Mouse (Mus musculus) limb, embryonic 13.5 days (tissue): ENCODE results near the gene Palld. TPM values are rescaled to one million over a fixed set of nuclear protein-coding genes. Genes with fewer than 3 reads are reported as not detected.
A peak's percentile ranks its signal among the peaks of the same experiment; 100 is the strongest.

Experiments
- ATAC-seq: fragments of 200-750 bp; cut with Nextera tagmentation; 2 replicates; pipeline ENCODE4 v1.8.0; 2017; ENCODE audit warnings: low read depth, moderate number of reproducible peaks, moderate TSS enrichment; ENCODE audit not compliant: low FRiP score
- H3K27ac ChIP-seq: fragments of 300-500 bp; sonication (generic); 2 replicates; pipeline ENCODE4 v1.5.1; 2015; ENCODE audit warnings: inconsistent platforms, mild to moderate bottlenecking, moderate library complexity
- H3K27me3 ChIP-seq: fragments of 300-500 bp; sonication (generic); 2 replicates; pipeline ENCODE4 v1.6.1; 2015; ENCODE audit warnings: mild to moderate bottlenecking, inconsistent platforms
- H3K36me3 ChIP-seq: fragments of 300-500 bp; sonication (generic); 2 replicates; pipeline ENCODE4 v1.6.1; 2015; ENCODE audit warnings: inconsistent platforms, mild to moderate bottlenecking, moderate library complexity
- H3K4me1 ChIP-seq: fragments of 300-500 bp; sonication (generic); 2 replicates; pipeline ENCODE4 v1.6.1; 2015; ENCODE audit warnings: inconsistent platforms
- H3K4me2 ChIP-seq: fragments of 300-500 bp; sonication (generic); replicated peaks from 2 replicates; pipeline ENCODE4 v1.6.1; 2015; ENCODE audit warnings: inconsistent platforms, mild to moderate bottlenecking, moderate library complexity
- H3K4me3 ChIP-seq: fragments of 300-500 bp; sonication (generic); 2 replicates; pipeline ENCODE4 v1.5.1; 2015; ENCODE audit warnings: moderate library complexity, mild to moderate bottlenecking, inconsistent platforms
- H3K9ac ChIP-seq: fragments of 300-500 bp; sonication (generic); 2 replicates; pipeline ENCODE4 v1.6.1; 2015; ENCODE audit warnings: mild to moderate bottlenecking, inconsistent platforms
- H3K9me3 ChIP-seq: fragments of 300-500 bp; sonication (generic); 2 replicates; pipeline ENCODE4 v1.6.1; 2016; ENCODE audit warnings: inconsistent platforms
- WGBS: fragments of 180-500 bp; shearing (Covaris S2); methylation state at CpG from one replicate; pipeline ENCODE4 v1.1.7; 2015; 5-methylcytosine and 5-hydroxymethylcytosine counted together
- polyA plus RNA-seq: library from polyadenylated mRNA; unstranded; fragments of >200 nt; fragmentation: Nextera tagmentation; extraction: Ambion mirVana; gene quantifications from 2 replicates; pipeline ENCODE4 v1.2.1, GENCODE M21; 2015

Palld gene
- polyA plus RNA-seq, 1 experiment from 2014 or later, result 116 TPM

DNA sequence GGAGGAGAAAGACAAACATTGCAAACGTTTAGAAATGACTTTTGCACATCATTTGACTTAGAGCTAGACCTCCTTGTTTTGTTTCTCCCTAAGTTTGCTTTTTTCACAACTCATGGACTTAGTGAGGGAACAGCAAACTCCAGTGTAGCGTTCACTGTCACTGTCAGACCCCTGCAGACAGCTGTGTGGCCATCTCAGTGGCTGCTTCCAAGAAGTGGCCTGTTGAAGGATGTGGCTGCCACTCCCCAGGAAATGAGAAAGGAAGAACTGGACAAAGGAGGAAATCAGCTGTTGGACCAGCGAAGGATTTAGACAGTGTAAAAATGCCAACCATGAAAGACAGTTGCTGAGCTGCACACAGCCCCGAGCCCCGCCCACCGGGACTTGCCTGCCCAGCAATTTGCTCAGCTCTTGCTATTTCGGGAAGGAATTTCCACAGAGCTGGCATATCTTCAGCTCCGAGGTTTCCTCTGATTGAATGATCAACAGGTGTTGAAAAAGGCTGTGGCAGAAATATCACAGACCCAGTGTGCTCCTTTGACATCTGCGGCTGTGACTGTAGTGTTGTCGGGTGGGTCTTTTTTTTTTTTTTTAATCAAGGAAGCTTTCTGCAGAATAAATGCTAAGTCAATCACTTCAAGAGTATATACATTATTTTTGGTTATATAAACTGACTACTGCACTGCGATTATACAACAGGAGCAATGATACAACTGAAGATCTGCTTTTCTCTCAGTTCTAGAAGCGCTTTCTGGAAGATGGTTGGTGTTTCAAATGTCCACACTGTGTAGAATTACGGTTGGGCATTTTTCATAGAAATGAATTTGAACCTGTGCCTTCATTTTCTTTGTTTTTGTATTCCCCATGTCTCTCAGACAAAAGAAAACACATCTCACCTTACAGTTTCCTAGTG, 6.1 kb upstream of the Palld start:
- H3K9ac ChIP-seq, result no peak overlapping the region
- WGBS, result 58% methylated on average over 13 of the region's 13 CpGs
- H3K27ac ChIP-seq, result no peak overlapping the region
- no peak overlapping the region for H3K4me3 ChIP-seq
- peak; percentile 87 for ATAC-seq
- H3K9me3 ChIP-seq, result no peaks in the 10 kb centered on the region
- H3K36me3 ChIP-seq, result no peaks in the 10 kb centered on the region
- H3K4me1 ChIP-seq, result no peaks in the 10 kb centered on the region
- no peak overlapping the region for H3K4me2 ChIP-seq
- H3K27me3 ChIP-seq, result no peaks in the 10 kb centered on the region

DNA sequence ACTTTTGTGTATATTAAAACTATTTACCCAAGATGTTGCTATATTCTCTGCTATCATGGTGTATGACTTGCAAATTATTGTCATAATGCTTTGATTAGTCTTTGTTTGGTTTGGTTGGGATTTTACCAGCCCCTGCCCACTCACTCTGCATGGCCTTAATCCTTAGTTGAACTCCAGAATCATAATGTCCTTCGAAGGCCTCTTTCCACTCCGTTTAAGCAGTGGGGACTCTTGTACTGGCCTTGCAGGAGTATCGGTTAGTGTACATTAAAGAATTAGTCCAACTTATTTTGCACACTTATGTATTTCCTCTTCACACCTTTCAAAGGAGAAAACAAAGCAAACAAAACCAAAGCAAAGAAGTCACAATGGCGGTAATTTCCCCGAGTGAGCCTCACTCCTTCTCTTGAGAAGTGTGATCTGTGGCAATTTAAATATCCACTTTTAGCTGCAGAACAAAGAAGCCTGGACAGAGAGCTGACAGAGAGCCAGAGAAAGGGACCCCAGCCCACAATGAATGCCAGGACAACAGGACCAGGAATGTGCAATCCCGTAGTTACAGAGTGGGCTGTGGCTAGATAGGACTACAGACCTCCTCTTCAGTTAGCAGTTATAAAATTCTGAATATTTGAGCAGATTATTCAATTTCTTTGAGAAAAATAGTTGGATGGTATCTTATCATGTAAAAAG, 1.3 kb downstream of the Palld start:
- H3K27me3 ChIP-seq, result no peaks in the 10 kb centered on the region
- 81% methylated on average over 6 of the region's 6 CpGs for WGBS
- no peak overlapping the region for H3K4me3 ChIP-seq
- H3K9ac ChIP-seq, result no peak overlapping the region
- H3K4me2 ChIP-seq, result no peak overlapping the region
- ATAC-seq, result no peak
- H3K27ac ChIP-seq, result no peak overlapping the region
- H3K36me3 ChIP-seq, result no peaks in the 10 kb centered on the region
- H3K4me1 ChIP-seq, result no peaks in the 10 kb centered on the region
- no peaks in the 10 kb centered on the region for H3K9me3 ChIP-seq

GRCm38 (mm10) chr8:61897402-61897801, 5.1 kb downstream of the Palld start:
- no peaks in the 10 kb centered on the region for H3K36me3 ChIP-seq
- H3K9me3 ChIP-seq, result no peaks in the 10 kb centered on the region
- no peak overlapping the region for H3K4me2 ChIP-seq
- no peak for ATAC-seq
- no peak overlapping the region for H3K9ac ChIP-seq
- H3K27ac ChIP-seq, result no peak overlapping the region
- H3K4me3 ChIP-seq, result no peak overlapping the region
- whole genome bisulfite sequencing, result 57% methylated on average over 1 of the region's 1 CpGs
- H3K4me1 ChIP-seq, result no peaks in the 10 kb centered on the region
- no peaks in the 10 kb centered on the region for H3K27me3 ChIP-seq

GRCm38 (mm10) chr8:61896742-61897141, 5.7 kb downstream of the Palld start:
- Histone ChIP-seq H3K4me2 (no peak overlapping the region), H3K27me3 (no peaks in the 10 kb centered on the region), H3K4me1 (no peaks in the 10 kb centered on the region), H3K36me3 (no peaks in the 10 kb centered on the region), H3K27ac (no peak overlapping the region), H3K9me3 (no peaks in the 10 kb centered on the region), H3K4me3 (no peak overlapping the region), H3K9ac (no peak overlapping the region)
- 85% methylated on average over 1 of the region's 1 CpGs for WGBS
- ATAC-seq, result no peak

DNA sequence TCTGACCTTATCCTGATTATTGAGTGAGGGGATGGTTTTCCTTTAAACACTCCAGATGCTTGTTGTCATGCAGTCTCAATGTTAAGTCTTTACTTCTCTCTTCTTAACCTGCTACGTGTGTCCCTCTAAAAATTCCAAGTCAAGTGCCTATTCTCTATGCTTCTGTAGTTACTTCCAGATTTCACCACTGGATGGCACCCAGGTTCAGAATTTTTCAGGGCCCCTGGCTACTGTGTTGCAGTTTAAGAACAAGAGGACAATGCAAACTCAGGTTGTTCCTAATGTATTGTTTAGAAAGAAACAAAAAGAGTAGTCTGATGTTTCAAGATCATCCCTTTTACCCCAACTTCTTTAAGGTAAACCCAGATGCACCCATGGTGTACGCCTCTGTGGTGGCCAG, 8.4 kb downstream of the Palld start:
- ATAC-seq, result peak; percentile 66; the same call in 1 of the 2 replicates
- Histone ChIP-seq H3K4me2 (no peak overlapping the region), H3K27me3 (no peaks in the 10 kb centered on the region), H3K4me3 (no peak overlapping the region), H3K9ac (no peak overlapping the region), H3K4me1 (no peaks in the 10 kb centered on the region), H3K27ac (no peak overlapping the region), H3K36me3 (no peaks in the 10 kb centered on the region), H3K9me3 (no peaks in the 10 kb centered on the region)
- WGBS, result 57% methylated on average over 2 of the region's 2 CpGs

GRCm38 (mm10) chr8:61877607-61878006, 24.9 kb downstream of the Palld start:
- Histone ChIP-seq H3K9me3 (no peaks in the 10 kb centered on the region), H3K27ac (no peak overlapping the region), H3K27me3 (no peaks in the 10 kb centered on the region), H3K4me3 (no peak overlapping the region), H3K9ac (no peak overlapping the region), H3K36me3 (no peaks in the 10 kb centered on the region), H3K4me1 (0 out of 2 replicates have a peak, but pooled peaks cover 4% of the 10 kb centered on the region), H3K4me2 (no peak overlapping the region)
- no peak for ATAC-seq
- WGBS, result 59% methylated on average over 7 of the region's 7 CpGs

GRCm38 (mm10) chr8:61875290-61875689, 27.2 kb downstream of the Palld start:
- Histone ChIP-seq H3K27me3 (no peaks in the 10 kb centered on the region), H3K4me1 (no peaks in the 10 kb centered on the region), H3K9ac (no peak overlapping the region), H3K9me3 (no peaks in the 10 kb centered on the region), H3K36me3 (no peaks in the 10 kb centered on the region), H3K4me2 (no peak overlapping the region), H3K27ac (no peak overlapping the region), H3K4me3 (no peak overlapping the region)
- peak; percentile 65; the same call in 1 of the 2 replicates for ATAC-seq
- WGBS, result 5% methylated on average over 5 of the region's 5 CpGs

- H3K27ac ChIP-seq, result no peak overlapping the region
- no peaks in the 10 kb centered on the region for H3K9me3 ChIP-seq
- H3K27me3 ChIP-seq, result no peaks in the 10 kb centered on the region
- no peaks in the 10 kb centered on the region for H3K36me3 ChIP-seq
- no peak overlapping the region for H3K4me3 ChIP-seq
- no peak for ATAC-seq
- no peak overlapping the region for H3K9ac ChIP-seq
- H3K4me2 ChIP-seq, result no peak overlapping the region
- no peaks in the 10 kb centered on the region for H3K4me1 ChIP-seq
- 47% methylated on average over 9 of the region's 9 CpGs for WGBS
Measured at GRCm38 (mm10) chr8:61873994-61874393, 28.5 kb downstream of the Palld start.

DNA sequence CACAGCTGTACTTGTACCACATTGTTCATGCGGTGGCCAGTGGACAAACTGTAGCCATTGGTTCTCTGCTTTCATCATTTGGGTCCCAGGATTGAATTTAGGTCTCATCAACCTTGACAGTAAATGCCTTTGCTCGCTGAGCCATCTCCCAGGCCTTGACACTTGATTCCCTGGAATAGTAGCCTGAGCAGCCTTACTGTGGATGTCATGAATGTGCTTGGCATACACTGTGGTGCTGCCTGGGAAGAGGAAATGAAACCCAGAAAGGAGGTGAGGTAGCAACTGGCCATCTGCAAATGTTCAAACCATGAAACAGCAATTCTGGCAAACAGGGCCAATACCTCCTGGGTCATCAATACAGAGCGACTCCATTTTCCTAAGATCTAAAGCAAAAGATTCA, 34.0 kb downstream of the Palld start:
- no peak for ATAC-seq
- Histone ChIP-seq H3K4me2 (no peak overlapping the region), H3K36me3 (no peaks in the 10 kb centered on the region), H3K9ac (no peak overlapping the region), H3K27me3 (no peaks in the 10 kb centered on the region), H3K27ac (no peak overlapping the region), H3K9me3 (no peaks in the 10 kb centered on the region), H3K4me1 (no peaks in the 10 kb centered on the region), H3K4me3 (no peak overlapping the region)
- WGBS, result 88% methylated on average over 3 of the region's 3 CpGs

- no peaks in the 10 kb centered on the region for H3K36me3 ChIP-seq
- WGBS, result 85% methylated on average over 1 of the region's 1 CpGs
- no peaks in the 10 kb centered on the region for H3K4me1 ChIP-seq
- no peak overlapping the region for H3K9ac ChIP-seq
- H3K9me3 ChIP-seq, result no peaks in the 10 kb centered on the region
- no peak overlapping the region for H3K4me3 ChIP-seq
- H3K27ac ChIP-seq, result no peak overlapping the region
- H3K4me2 ChIP-seq, result no peak overlapping the region
- no peak for ATAC-seq
- no peaks in the 10 kb centered on the region for H3K27me3 ChIP-seq
Measured at GRCm38 (mm10) chr8:61866920-61867319, 35.6 kb downstream of the Palld start.

DNA sequence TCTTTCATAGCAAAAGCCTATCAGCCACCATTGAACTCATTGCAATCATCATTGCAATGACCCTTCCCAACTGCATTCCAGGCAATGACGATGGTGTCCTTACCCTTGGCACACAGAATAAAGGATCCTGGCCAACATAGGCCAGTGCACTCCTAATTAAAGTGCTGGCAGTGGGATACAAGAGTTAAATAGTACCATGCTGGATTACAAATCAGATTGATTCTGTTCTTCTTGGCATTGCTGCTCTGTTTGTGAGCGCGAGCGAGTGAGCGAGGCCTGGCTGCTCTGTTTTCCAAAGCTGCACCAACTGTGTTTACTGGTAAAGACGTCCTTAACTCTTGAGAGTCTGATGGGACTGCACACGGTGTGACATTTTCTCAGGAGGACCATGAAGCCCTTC, 37.1 kb downstream of the Palld start:
- no peaks in the 10 kb centered on the region for H3K27me3 ChIP-seq
- H3K4me3 ChIP-seq, result no peak overlapping the region
- H3K4me2 ChIP-seq, result no peak overlapping the region
- H3K36me3 ChIP-seq, result no peaks in the 10 kb centered on the region
- WGBS, result 81% methylated on average over 7 of the region's 7 CpGs
- H3K9ac ChIP-seq, result no peak overlapping the region
- no peaks in the 10 kb centered on the region for H3K9me3 ChIP-seq
- no peak overlapping the region for H3K27ac ChIP-seq
- no peak for ATAC-seq
- H3K4me1 ChIP-seq, result no peaks in the 10 kb centered on the region

DNA sequence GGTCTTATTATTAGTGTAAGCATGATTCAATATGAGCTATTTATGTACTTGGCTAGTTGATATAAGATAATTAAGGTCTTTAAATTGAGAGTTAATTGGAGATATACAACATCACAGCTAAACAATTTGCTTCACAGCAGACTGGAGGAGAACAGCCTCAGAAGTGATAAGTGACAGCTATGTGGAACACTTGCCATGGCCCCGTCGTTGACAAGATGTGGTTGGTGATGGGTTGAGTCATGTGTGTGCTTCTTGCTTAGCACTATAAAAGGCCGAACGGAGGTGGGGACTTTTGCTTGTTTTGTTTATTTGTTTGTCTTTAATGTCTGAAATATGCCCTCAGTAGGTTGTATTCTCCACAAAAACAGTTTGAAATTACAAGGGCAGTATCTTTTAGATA, 51.2 kb downstream of the Palld start:
- WGBS, result 70% methylated on average over 4 of the region's 4 CpGs
- ATAC-seq, result no peak
- H3K4me3 ChIP-seq, result no peak overlapping the region
- no peak overlapping the region for H3K9ac ChIP-seq
- no peak overlapping the region for H3K4me2 ChIP-seq
- no peak overlapping the region for H3K27ac ChIP-seq
- H3K27me3 ChIP-seq, result no peaks in the 10 kb centered on the region
- H3K4me1 ChIP-seq, result peaks cover 7% of the 10 kb centered on the region; the same call in 1 of the 2 replicates
- no peaks in the 10 kb centered on the region for H3K36me3 ChIP-seq
- H3K9me3 ChIP-seq, result peaks cover 3% of the 10 kb centered on the region; the same call in 1 of the 2 replicates
